Mouse (Mus musculus) limb, embryonic 12.5 days (tissue): Measurements from ENCODE around the gene Ccpg1. TPM values are rescaled to one million over a fixed set of nuclear protein-coding genes. Genes with fewer than 3 reads are reported as not detected.

Source experiments
- ATAC-seq: fragments of 200-750 bp; cut with Nextera tagmentation; 2 replicates; pipeline ENCODE4 v1.8.0; 2017; ENCODE audit warnings: low read depth, moderate TSS enrichment; ENCODE audit not compliant: insufficient number of reproducible peaks, insufficient read depth, low FRiP score, low TSS enrichment
- H3K27ac ChIP-seq: fragments of 300-500 bp; sonication (generic); 2 replicates; pipeline ENCODE4 v1.5.1; 2016; ENCODE audit warnings: mild to moderate bottlenecking, moderate library complexity
- H3K27me3 ChIP-seq: fragments of 300-500 bp; sonication (generic); 2 replicates; pipeline ENCODE4 v1.6.1; 2016; ENCODE audit warnings: mild to moderate bottlenecking, moderate library complexity
- H3K36me3 ChIP-seq: fragments of 300-500 bp; sonication (generic); 2 replicates; pipeline ENCODE4 v1.6.1; 2016; ENCODE audit warnings: mild to moderate bottlenecking, moderate library complexity
- H3K4me1 ChIP-seq: fragments of 300-500 bp; sonication (generic); replicated peaks from 2 replicates; pipeline ENCODE4 v1.6.1; 2016
- H3K4me2 ChIP-seq: fragments of 300-500 bp; sonication (generic); 2 replicates; pipeline ENCODE4 v1.6.1; 2016; ENCODE audit warnings: mild to moderate bottlenecking, moderate library complexity
- H3K4me3 ChIP-seq: fragments of 300-500 bp; sonication (generic); replicated peaks from 2 replicates; pipeline ENCODE4 v1.5.1; 2016; ENCODE audit warnings: mild to moderate bottlenecking
- H3K9ac ChIP-seq: fragments of 300-500 bp; sonication (generic); replicated peaks from 2 replicates; pipeline ENCODE4 v1.6.1; 2016; ENCODE audit warnings: mild to moderate bottlenecking, moderate library complexity
- H3K9me3 ChIP-seq: fragments of 300-500 bp; sonication (generic); 2 replicates; pipeline ENCODE4 v1.6.1; 2016; ENCODE audit warnings: mild to moderate bottlenecking, moderate library complexity
- WGBS: fragments of 180-500 bp; shearing (Covaris S2); methylation state at CpG from one replicate; pipeline ENCODE4 v1.1.7; 2016; 5-methylcytosine and 5-hydroxymethylcytosine counted together
- polyA plus RNA-seq: library from polyadenylated mRNA; unstranded; fragments of >200 nt; fragmentation: Nextera tagmentation; extraction: Ambion mirVana; gene quantifications from 2 replicates; pipeline ENCODE4 v1.2.1, GENCODE M21; 2016

The Ccpg1 gene
- polyA plus RNA-seq, 1 experiment from 2014 or later: 13.9 TPM

DNA sequence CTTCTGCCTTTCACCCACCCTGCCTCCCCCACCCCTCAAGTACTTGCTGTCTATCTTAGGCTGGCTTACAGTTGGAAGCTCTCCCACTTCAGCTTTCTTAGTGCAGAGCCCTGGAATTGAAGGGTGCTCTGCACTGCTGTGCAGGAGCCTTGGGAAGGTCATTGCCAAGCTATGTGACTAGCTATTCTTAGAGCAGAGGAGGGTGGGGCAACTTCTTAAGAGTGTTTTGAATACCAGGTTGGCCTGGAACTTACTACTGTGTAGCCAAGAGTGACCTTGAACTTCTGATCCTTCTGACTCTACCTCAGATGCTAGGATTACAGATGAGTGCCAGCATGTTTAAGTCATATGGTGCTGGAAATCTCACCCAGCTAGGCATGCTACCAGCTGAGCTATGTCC is 10.9 kb downstream of the Ccpg1 start:
- Histone ChIP-seq H3K4me2 (no peak overlapping the region), H3K4me3 (no peak overlapping the region), H3K9ac (no peak overlapping the region), H3K36me3 (no peaks in the 10 kb centered on the region), H3K27ac (no peak overlapping the region), H3K4me1 (no peaks in the 10 kb centered on the region), H3K9me3 (no peaks in the 10 kb centered on the region), H3K27me3 (no peaks in the 10 kb centered on the region)
- no peak for ATAC-seq

DNA sequence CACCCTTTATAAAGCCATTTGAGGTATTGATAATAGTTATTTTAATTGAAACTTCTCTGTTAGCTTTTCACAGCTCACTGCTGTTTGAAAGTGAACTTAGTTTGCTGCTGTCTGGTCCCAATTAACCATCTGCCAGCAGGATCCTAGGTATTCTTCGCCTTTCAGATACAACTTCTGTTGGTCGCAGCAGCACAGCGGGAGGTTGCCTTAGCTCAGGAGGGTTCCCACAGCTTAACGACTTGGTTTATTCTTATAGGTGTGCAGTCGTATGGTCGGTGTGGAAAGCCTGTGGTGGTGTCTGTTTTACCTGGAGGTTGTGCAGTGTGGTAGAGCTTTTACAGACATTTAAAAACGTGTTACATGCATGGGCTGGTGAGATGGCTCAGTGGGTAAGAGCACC is 11.6 kb downstream of the Ccpg1 start:
- Histone ChIP-seq H3K9me3 (no peaks in the 10 kb centered on the region), H3K9ac (no peak overlapping the region)
- WGBS: 41% methylated on average over 7 of the region's 7 CpGs

DNA sequence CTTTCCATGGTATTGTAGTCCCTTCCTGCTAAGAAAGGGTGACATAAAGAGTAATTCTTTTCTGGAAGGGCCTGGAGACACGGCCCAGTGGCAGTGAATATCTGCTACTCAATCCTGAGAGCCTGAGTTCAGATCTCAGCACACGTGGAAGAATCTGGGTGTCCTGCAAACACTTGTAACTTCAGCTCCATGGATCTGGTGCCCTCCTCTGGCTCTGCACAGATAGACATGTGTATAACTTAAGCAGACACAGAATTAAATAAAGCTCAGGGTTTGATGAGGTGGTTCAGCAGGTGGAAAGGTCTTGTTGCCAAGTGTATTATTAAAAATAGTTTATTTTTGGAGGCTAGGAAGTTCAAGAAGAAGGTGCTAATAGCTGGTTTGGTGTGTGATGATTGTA is 15.3 kb downstream of the Ccpg1 start:
- H3K4me1 ChIP-seq: no peaks in the 10 kb centered on the region
- H3K9ac ChIP-seq: no peak overlapping the region
- H3K36me3 ChIP-seq: peaks cover under 1% of the 10 kb centered on the region; the same call in 1 of the 2 replicates
- H3K4me2 ChIP-seq: no peak overlapping the region
- no peak for ATAC-seq
- no peak overlapping the region for H3K4me3 ChIP-seq
- WGBS: 78% methylated on average over 2 of the region's 2 CpGs
- no peaks in the 10 kb centered on the region for H3K27me3 ChIP-seq
- H3K9me3 ChIP-seq: no peaks in the 10 kb centered on the region
- no peak overlapping the region for H3K27ac ChIP-seq

More for the DNA sequence above, 11.6 kb downstream of the Ccpg1 start:
- ATAC-seq: no peak
- Histone ChIP-seq H3K27me3 (no peaks in the 10 kb centered on the region), H3K4me1 (no peaks in the 10 kb centered on the region), H3K27ac (no peak overlapping the region), H3K36me3 (no peaks in the 10 kb centered on the region), H3K4me2 (no peak overlapping the region), H3K4me3 (no peak overlapping the region)

DNA sequence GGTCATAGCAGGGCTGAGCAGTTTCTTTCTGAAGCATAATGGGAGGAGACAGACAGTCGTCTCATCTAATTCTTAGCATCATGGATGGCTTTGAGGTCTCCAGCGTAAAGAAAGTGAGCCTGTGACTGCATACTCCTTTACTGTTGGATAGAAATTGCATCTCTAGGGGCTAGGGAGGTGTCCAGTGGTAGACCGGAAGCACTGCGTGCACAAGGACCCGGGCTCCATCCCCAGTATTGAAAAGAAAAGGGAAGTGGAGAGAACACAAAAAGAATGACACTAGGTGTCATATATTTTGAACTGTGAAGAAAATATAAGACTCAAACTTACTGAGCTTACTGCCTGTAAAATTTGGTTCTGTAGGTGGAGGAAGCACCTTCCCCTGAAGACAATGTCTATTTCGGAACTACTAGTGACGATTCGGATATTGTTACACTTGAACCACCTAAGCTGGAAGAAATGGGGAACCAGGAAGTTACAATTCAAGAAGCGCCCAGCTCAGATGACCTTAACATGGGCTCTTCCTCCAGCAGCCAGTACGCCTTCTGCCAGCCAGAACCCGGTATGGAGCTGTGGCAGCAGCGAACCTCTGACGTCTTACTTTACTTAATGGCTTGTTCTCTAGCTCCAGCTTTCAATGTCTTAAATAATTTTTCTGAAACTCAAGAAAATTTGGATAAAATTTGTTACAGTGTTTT is 16.2 kb downstream of the Ccpg1 start:
- H3K4me3 ChIP-seq: no peak overlapping the region
- no peak overlapping the region for H3K9ac ChIP-seq
- H3K9me3 ChIP-seq: no peaks in the 10 kb centered on the region
- no peak overlapping the region for H3K4me2 ChIP-seq
- no peak overlapping the region for H3K27ac ChIP-seq
- no peak for ATAC-seq
- no peaks in the 10 kb centered on the region for H3K27me3 ChIP-seq
- peaks cover 5% of the 10 kb centered on the region; the same call in 1 of the 2 replicates for H3K36me3 ChIP-seq
- no peaks in the 10 kb centered on the region for H3K4me1 ChIP-seq
- 87% methylated on average over 13 of the region's 13 CpGs for WGBS

DNA sequence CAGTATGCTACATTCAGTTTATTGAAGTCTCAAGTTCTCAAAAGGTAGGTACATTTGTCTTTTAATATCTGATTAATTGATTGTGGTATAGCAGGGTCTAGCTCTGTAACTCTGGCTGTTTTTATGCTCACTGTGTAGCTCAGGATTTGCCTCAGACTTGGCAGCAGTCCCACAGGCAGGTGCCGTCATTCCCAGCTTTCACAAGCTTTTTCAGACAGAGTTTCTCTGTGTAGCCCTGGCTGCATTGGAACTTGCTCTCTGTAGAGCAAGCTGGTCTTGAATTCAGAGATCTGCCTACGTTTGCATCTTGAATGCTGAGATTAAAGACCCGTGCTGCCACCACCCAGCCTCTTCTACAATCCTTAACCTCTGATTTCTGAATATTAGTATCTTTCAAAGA is 16.9 kb downstream of the Ccpg1 start:
- Histone ChIP-seq H3K9ac (no peak overlapping the region), H3K9me3 (no peaks in the 10 kb centered on the region), H3K4me2 (no peak overlapping the region), H3K4me3 (no peak overlapping the region), H3K27me3 (no peaks in the 10 kb centered on the region), H3K4me1 (no peaks in the 10 kb centered on the region), H3K36me3 (peaks cover 5% of the 10 kb centered on the region; the same call in 1 of the 2 replicates), H3K27ac (no peak overlapping the region)
- WGBS: 75% methylated on average over 3 of the region's 3 CpGs
- ATAC-seq: no peak

DNA sequence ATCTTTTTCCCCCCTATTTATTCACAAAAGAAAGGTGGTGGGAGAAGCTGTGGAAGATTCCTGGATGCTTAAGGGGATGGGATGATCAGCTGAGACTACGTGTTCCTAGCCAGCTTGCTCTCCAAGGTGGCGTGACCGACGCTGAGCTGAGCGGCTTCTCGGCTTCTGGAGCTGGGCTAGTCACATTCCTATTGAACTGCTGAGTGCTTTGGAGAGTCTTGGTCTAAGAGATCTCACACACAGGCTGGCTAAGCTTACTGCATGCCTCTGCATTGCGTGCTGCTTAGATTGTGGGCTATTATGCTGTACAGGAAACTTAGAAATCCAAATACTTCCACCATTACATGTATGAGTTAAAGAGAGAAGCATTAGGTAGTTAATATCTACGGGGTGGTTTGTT is 18.8 kb downstream of the Ccpg1 start:
- Histone ChIP-seq H3K36me3 (peaks cover 5% of the 10 kb centered on the region; the same call in 1 of the 2 replicates), H3K4me2 (no peak overlapping the region), H3K4me3 (no peak overlapping the region), H3K27me3 (no peaks in the 10 kb centered on the region), H3K27ac (no peak overlapping the region), H3K9ac (no peak overlapping the region), H3K4me1 (no peaks in the 10 kb centered on the region), H3K9me3 (no peaks in the 10 kb centered on the region)
- WGBS: 81% methylated on average over 8 of the region's 8 CpGs
- no peak for ATAC-seq

DNA sequence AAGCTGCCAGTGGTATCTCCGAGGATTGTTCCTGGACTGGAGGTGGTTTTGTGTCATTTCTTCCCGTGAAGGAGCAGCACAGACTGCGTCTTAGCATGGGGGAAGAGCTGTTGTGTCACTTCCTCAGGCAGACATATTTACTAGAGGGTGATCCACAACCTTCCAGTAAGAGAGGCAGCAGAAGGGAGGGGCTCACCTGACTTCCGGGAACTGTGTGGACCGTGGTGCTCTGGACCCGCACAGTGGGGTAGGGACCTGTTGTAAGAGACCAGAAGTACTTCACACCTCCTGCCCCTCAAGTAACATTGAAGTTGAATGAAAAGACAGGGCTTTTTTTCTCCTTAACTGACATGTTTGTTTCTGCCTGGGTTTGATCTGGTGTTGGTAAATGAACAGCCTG is 19.9 kb downstream of the Ccpg1 start:
- H3K27ac ChIP-seq: no peak overlapping the region
- ATAC-seq: no peak
- no peak overlapping the region for H3K4me2 ChIP-seq
- peaks cover 5% of the 10 kb centered on the region; the same call in 1 of the 2 replicates for H3K36me3 ChIP-seq
- H3K9me3 ChIP-seq: no peaks in the 10 kb centered on the region
- no peak overlapping the region for H3K9ac ChIP-seq
- H3K27me3 ChIP-seq: no peaks in the 10 kb centered on the region
- no peaks in the 10 kb centered on the region for H3K4me1 ChIP-seq
- H3K4me3 ChIP-seq: no peak overlapping the region
- WGBS: 84% methylated on average over 6 of the region's 6 CpGs

DNA sequence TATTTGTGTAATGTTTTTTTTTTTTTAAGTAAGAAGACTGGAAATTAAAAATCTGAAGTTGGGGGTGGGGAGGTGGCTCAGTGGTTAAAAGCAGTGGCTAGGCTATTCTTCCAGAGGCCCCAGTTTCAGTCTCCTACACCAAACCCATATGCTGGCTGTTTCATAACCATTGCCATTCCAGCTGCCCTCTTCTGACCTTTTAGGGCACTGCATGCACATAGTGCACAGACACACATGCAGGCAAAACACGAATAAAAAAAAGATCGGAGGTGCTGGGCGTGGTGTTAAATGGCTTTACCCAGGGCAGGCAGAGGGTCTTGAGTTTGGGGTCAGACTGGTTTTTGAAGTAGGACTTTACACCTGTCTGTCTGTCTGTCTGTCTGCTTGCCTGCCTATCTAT is 20.9 kb downstream of the Ccpg1 start:
- peaks cover 13% of the 10 kb centered on the region; the same call in 1 of the 2 replicates for H3K36me3 ChIP-seq
- no peak overlapping the region for H3K4me3 ChIP-seq
- no peaks in the 10 kb centered on the region for H3K27me3 ChIP-seq
- 94% methylated on average over 3 of the region's 3 CpGs for WGBS
- no peak overlapping the region for H3K4me2 ChIP-seq
- no peak for ATAC-seq
- H3K27ac ChIP-seq: no peak overlapping the region
- H3K9ac ChIP-seq: no peak overlapping the region
- no peaks in the 10 kb centered on the region for H3K4me1 ChIP-seq
- no peaks in the 10 kb centered on the region for H3K9me3 ChIP-seq

DNA sequence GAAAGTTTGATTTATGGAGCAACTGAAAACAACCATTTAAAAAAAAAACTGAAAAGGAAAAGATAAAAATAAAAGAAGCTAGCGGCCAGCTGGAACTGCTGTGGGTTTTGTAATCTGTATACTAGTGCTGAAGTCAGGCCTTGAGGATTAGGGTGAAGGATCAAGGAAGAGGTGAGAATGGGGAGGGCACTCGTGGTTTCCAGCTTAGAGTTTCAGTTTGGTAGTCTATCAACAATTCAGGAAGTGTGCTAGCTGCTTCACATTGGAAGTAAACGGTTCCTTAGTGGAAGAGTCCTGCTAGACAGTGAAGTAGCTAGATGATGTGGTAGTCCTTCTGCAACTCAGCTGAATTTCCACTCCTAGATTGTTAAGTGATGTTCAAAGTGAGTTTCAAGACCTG is 23.2 kb downstream of the Ccpg1 start:
- no peak overlapping the region for H3K9ac ChIP-seq
- 75% methylated on average over 3 of the region's 3 CpGs for WGBS
- ATAC-seq: no peak

DNA sequence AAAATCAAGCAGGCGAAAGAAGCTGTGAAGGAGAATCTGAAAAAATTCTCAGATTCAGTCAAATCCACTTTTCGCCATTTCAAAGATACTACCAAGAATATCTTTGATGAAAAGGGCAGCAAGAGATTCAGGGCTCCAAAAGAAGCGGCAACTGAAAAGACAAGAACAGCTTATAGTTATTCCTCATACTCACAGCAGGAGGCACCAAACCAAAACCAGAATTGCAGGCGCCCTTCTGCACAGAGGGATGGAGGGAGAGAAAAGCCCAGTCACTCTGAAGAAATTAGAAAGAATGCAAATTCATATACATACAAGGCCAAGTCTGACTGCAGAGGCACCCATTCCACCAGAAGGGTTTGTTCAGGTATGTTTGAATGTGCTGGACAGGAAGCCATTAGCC is 27.4 kb downstream of the Ccpg1 start:
- 83% methylated on average over 4 of the region's 4 CpGs for WGBS
- H3K27me3 ChIP-seq: no peaks in the 10 kb centered on the region
- ATAC-seq: no peak
- H3K27ac ChIP-seq: no peak overlapping the region
- H3K9me3 ChIP-seq: no peaks in the 10 kb centered on the region
- no peak overlapping the region for H3K9ac ChIP-seq
- no peak overlapping the region for H3K4me3 ChIP-seq
- H3K4me2 ChIP-seq: no peak overlapping the region
- peaks cover 63% of the 10 kb centered on the region for H3K36me3 ChIP-seq
- no peaks in the 10 kb centered on the region for H3K4me1 ChIP-seq

More for the DNA sequence above, 23.2 kb downstream of the Ccpg1 start:
- no peak overlapping the region for H3K4me3 ChIP-seq
- H3K9me3 ChIP-seq: no peaks in the 10 kb centered on the region
- H3K4me1 ChIP-seq: no peaks in the 10 kb centered on the region
- H3K27me3 ChIP-seq: no peaks in the 10 kb centered on the region
- no peak overlapping the region for H3K4me2 ChIP-seq
- peaks cover 29% of the 10 kb centered on the region; the same call in 1 of the 2 replicates for H3K36me3 ChIP-seq
- no peak overlapping the region for H3K27ac ChIP-seq

DNA sequence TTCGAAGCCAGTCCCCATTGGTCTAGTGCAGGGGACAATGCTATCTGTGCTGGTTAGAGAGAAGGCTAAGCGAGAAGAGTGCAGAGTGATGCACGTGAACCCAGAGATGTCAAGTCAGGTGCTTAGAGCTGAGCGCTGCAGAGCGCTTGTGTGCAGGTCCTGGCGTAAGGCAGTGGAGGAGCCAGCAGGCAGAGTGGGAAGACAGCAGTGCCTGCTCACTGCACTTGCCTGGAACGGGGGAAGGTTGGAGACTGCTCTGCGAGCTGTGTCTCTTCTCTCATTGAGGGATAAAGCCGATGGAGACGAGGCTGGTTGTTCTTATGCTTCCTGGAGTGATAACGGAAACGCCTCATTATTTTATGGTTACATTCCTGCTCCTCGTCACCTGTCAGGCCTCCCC is 29.5 kb downstream of the Ccpg1 start:
- Histone ChIP-seq H3K27me3 (no peaks in the 10 kb centered on the region), H3K9me3 (no peaks in the 10 kb centered on the region), H3K9ac (no peak overlapping the region), H3K4me3 (no peak overlapping the region), H3K27ac (no peak overlapping the region), H3K4me1 (no peaks in the 10 kb centered on the region), H3K4me2 (no peak overlapping the region), H3K36me3 (peaks cover 84% of the 10 kb centered on the region)
- ATAC-seq: no peak
- WGBS: 73% methylated on average over 13 of the region's 13 CpGs

DNA sequence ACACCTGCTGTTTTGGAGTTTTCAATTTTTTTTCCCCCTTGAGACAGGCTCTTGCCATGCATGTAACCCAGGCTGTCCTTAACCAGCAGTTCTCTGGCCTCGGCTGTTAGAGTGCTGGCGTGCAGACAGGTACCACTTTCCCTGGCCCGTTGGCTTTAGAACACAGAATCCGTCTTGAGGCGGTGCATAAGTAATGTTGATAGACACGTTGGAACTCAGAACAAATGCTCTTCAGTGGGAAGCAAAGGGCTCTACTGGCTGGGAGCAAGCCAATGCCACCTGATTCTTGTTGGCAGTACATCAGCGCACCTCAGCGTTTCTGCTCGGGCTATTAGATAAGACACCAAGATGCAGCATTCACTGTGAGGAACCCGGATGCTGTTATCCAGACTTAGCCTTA is 34.6 kb downstream of the Ccpg1 start:
- Histone ChIP-seq H3K27ac (no peak overlapping the region), H3K4me1 (no peaks in the 10 kb centered on the region), H3K9me3 (no peaks in the 10 kb centered on the region), H3K27me3 (no peaks in the 10 kb centered on the region), H3K9ac (no peak overlapping the region), H3K4me2 (no peak overlapping the region), H3K36me3 (peaks cover 66% of the 10 kb centered on the region), H3K4me3 (no peak overlapping the region)
- 92% methylated on average over 10 of the region's 10 CpGs for WGBS
- ATAC-seq: no peak
